Mouse (Mus musculus): ENCODE data around the gene Bmpr1b.

Bmpr1b gene

DNA sequence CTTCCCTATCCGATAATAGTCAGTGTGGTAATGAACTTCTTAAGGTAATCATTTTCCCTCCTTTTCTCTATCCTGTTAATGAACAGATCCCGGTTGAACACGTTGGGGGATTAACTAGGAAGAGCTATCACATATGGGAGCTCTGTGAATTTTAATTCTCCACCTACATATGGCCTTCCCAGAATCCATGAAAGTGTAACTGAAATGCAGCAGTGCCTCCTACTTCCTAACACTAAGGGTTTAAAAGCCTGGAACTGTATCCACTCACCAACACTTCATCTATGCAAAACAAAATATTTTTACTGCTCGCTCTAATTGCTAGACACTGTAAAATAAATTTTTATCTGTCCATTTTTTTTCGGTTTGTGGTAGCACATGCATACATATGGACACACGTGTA, 63.0 kb downstream of the Bmpr1b start:
- no peak for DNase-seq

DNA sequence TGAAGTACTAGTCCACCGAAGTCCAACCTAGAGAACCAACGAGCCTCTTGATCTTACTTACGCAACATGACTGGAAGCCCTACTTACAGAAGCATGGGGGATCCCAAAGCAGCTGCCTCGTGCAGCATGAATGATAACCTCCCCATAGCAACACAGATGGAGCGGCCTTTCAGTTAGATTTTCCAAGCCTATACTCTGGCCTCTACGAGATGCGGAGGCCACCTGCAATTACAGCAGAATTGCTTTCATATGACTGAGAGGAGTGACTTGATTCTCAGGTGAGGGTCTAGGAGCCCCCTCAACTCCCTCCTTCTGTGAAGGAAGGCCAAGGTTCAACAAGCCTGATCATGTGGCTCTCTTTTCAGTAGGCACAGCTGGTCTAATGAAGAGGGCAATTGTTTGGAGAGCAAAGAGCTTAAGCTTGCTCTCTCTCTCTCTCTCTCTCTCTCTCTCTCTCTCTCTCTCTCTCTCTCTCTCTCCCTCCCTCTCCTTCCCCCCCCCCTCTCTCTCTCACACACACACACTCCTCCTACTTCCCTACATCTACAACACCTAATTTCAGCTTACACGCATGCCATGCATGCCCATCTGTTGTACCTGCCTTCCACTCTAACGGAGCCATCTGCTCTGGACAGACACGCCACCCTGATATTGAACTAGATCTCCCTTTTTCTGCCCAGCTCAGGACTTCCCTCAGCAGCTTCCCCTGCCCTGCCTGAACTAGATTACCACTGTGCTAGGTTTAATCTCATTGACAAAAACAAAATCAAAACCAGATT, 65.0 kb downstream of the Bmpr1b start:
- DNase-seq: no peak

DNA sequence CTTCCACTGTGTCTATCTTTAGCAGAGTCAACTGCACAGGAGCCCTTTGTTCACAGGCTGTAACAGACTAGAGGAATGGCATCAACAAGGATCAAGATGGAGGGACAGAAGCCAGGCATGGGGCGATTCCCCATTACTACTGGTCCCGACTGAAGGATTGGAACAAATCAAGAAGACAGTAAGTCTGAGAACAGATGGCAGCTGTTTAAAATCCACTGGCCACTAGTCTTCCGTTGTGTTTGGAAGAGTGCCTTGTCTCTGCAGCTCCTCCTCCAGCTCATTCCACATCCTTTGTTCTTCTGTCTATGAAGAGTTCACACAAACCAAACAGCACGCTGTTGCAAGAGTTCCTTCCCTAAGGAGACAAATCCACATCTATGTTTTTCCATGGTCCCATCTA, 65.6 kb downstream of the Bmpr1b start:
- no peak for DNase-seq

DNA sequence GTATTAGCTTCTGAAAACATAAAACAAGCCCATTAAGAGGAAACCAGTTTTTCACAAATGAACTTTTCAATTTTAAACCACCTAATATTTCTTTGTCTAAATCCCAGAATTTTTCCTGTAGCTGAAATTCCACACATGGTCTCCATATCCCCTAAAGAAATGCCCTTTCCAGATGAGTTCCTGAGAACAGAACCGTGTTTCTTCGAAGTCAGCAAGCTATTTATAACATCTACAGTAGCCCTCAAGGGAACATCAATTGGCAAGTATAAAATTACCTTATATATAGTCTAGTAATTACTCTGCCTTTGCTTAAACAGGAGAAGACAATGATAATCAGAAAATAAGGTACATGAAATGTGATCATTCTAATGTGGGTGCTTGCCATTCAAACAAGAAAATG, 70.1 kb downstream of the Bmpr1b start:
- DNase-seq: no peak

DNA sequence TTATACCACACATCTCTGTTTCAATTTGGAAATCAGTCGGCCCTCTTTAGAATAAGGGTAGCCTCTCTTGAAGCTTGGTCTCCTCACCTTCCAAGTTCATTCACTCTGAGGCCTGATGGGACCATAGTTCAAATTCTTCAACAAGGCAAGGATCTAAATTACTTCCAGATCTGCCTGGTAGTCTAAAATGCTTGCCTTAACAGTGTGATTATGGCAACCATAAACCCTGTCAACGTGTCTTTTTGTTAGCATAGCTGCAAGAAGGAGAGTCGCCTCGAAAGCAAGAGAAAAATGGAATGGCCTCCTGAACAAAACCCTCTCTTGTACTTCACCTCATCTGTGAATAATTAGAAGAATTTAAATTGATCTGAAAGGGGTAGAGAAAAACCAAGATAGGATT, 75.2 kb downstream of the Bmpr1b start:
- no peak for DNase-seq

DNA sequence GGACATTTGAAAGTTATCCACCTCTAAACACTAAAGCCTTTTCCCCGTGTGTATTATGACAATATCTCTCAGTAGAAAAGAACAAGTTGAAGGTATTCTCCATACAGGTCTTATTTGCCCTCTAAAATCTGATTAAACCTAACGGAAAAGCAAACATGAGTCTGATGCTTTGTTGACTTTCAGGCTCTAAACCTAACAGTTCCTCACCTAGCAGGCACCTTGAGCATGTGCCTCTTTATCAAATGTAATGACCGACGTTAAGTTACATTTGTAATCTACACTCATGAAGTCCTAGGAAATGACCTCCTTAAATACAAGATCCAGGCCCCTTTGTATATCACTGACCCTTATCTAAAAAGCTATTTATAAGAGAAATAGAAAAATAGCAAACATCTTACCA, 79.5 kb downstream of the Bmpr1b start:
- DNase-seq: no peak

DNA sequence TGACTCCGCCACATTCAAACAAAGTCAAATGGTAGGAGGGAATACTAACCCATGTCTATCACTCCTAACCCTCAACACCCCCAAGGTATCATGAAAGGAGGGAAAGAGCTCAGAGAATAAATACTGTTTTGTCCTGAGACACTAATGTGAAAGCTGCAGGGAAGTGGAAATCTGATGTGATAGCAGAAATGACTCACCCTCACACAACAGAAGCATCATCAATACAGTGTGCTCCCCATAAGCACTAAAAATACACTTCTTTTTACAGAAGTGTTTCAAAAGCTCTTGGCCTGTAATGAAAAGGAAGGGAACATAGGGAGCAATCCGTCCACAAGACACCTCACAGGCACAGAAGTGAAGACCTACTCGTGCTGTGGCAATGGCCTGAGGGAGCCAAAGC, 83.3 kb downstream of the Bmpr1b start:
- no peak for DNase-seq

DNA sequence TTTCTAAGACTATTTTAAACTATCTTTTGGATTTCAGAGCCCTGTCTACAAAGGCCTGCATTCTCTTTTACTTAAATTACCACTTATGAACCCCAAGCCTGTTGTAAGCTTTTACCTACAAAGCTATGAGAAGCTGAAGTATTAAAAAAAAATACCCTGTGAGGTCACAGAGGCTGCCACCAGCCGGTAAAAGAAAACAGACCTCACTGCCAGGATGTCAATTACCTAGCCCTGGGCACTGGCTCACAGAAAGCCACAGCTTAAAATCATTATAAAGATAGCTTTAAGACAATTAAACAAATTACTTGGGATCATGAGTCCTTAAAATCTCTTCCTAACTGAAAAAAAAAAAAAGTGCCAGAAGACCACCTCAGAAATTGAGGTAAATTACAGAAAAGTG, 85.1 kb downstream of the Bmpr1b start:
- no peak for DNase-seq

DNA sequence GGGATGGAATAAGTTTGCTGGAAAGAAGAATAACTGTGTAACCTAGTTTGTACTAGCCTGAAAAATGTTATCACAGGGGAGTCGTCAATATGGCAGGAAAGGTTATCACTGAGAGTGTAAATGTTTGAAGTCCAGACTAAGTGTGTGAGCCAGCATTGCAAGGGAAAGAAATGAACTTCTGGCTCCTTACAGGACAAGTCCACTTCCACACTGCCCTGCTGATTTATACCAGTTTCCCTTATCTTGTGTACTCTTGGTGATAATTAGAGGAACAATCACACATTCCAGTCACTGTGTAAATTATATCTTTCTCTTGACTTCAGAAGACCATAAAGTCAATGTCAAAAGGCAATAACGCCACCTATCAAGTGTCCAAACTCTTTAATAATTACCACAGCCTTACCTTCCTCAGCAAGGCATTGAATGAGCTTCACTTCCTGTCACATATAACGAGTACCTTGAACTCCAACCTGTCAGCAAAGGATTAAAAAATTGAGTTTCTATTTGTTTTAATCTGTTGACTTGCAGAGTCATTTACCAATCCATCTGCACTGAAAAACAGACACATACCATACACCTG, 91.4 kb downstream of the Bmpr1b start:
- no peak for DNase-seq

DNA sequence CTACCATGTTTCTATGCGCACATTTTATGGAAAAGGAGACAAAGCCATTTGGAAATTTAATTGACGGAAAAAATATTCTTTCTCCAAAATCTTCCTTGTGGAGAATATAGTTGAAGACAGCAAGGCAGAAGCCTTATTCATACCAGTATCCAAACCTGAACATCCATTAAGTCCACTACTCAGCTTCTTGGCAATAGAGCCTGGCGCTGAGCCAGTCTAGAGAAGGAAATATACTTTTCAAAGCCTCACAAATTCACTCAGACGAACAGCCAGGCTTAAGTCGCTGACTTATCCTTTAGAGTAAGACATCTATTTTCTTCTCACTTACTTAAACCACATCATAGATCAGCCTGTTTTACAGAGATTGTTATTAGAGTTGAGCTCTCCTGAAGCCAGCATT, 97.6 kb downstream of the Bmpr1b start:
- DNase-seq: peak; percentile 8

DNA sequence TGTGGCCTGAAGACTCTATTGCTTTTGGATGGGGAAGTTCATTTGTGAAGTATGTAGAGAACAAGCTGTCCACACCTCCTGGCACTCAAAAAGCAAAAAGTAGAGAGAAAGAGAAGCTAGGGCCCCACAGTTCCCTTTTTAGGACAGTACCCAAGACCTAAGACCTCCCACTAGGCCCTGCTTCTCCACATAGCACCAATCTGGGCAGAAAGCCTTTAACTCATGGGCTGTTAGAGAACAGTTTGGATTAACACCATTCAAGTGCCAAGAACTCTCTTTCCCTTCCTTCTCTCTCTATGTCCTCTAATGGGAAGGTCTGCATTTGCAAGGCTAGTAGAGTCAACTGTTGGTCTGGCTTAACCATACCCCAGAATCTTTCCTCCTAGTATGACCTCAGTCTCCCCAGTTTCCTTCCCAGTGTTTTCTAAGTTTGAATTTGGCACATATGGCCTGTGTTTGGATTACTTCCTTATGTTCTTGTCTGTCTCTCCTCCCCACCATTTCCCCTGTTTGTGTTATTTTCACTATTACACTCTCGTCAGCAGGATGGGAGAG, 102.4 kb downstream of the Bmpr1b start:
- DNase-seq: no peak

DNA sequence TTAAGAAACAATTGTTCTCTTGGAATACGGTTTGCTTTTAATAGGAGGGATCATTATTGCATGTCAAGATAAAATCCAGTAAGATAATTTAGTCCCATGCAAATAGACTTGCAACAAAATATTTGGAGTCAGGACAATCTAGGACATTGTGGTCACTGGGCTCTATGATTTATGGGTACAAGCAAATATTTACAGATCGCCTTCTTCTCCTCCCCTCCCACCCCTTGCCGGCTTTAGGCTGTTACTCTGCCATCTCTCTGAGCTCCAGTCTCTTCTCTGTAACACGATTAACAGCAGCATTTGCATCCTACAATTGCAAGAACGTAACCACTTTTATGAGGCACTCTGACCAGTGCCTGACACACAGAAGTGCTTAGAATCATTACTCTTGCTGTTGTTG, 104.1 kb downstream of the Bmpr1b start:
- no peak for DNase-seq

DNA sequence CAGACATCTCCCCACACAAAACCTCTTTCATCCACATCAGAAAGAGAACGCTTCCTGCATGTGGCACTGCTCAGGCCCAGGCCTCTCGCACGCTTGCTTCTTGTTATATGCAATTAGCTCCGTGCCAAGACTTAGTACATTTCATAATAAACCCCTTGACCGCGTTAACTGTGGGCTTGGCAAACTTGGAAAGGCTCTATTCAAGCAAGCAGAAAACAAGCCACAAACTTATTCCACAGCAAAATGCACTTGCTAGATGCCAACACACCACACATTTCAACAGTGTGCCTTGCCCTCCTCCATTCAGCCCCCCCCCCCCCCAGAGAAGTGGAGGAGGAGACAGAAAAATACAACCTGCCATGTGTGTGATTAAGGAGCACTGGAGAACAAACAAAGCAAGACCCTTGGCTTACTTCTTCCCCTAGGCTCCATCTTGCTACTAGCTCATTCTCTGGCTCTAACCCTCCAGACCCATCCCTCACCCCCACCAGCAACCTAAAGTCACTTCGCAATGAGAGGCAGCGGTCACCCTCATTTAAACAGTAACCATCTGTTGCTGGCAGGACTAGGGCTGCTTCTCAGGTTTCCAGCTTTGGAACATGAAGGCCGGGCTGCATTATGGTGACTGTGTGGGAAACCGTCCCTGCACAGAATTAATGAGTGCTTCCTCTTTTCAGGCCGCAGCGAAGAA, 105.5 kb downstream of the Bmpr1b start:
- DNase-seq: no peak

DNA sequence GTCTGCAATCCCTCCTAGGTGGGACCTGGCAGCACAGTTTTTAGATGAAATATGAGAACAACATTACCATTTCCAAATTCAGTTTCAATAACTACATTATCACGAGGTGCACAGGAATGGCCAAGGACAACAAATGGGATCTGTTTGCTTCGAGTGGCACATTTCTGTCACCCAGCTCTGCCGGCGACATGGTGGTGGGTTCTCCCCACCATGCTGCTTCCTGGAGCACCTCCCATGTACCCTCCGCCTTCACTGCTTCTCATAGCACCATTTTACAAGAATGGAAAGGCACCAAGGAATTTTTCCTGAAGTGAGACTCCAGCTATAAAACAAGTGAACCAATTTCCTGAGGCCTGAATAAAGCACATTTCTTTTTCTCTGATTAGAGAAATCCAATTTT, 108.0 kb downstream of the Bmpr1b start:
- no peak for DNase-seq

DNA sequence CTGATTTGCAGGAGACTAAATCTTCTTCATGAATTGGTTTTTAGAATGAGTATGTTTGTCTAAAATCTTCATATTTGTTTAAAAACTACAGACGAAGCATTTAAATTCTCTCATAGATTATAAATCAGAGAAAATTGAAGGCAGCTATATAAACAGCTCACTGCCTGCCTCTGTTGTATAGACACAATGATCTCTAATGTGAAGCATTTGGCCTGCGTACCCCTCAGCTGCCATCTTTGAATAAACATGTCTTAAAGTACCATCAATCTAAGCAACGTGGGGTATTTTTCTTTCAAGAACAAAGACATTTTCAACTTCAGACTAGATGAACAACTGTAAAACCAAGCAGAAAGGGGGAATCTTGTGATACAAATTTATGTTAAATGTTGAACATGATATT, 109.3 kb downstream of the Bmpr1b start:
- DNase-seq: no peak

DNA sequence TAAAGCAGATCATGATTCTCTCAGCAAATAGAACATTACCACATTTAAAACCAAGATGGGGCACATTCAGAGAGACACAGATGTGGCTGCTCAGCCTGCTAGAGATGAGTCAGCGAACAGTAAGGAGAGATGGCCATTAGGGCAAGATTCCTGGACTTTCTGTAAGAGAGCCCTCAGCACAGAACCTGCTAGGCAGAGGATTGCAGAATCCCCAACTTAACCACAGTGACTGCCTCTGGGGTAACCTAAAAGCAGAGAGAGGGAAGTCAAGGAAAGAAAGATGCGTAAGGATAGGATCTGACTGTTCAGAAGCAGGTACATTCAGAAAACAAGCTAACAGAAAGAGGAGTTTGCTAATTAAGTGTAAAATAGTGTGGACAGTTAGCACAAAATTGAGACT, 118.5 kb downstream of the Bmpr1b start:
- DNase-seq: no peak

DNA sequence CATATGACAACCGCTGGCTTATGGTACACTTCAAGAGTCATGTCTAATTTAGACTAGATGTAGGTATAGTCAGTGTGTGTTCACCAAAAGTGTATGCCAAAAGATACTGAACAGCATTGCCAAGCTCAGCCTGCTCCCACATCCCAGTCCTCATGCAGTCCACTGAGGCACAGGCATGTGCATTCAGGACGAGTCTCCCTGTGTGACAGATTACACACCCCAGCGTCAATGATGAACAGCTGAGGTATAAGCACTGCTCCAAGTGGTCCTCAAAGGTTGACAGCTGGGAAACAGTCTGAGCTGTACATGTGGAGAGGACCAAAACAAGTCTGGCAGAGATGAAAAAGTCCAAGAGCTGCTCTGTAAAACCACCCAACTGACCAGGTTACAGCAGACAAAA, 119.6 kb downstream of the Bmpr1b start:
- DNase-seq: no peak

DNA sequence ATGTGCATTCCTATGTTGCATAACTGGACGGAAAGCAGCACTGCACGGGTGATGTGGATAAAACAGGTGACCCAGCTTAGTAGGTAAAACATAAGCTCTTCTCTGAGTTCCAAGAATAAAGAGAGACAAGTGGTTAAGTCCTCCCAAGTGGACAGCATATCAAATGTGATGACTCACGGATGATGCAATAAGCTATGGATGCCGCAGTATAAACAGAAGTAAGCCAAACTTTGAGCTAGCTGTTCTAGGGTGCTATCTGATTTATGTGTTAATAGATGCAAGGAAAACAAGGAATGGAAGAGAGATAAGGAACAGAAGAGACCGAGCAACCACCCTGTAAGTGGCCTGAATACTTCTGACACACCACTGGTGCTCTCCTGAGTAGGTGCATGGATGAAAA, 120.1 kb downstream of the Bmpr1b start:
- DNase-seq: no peak

DNA sequence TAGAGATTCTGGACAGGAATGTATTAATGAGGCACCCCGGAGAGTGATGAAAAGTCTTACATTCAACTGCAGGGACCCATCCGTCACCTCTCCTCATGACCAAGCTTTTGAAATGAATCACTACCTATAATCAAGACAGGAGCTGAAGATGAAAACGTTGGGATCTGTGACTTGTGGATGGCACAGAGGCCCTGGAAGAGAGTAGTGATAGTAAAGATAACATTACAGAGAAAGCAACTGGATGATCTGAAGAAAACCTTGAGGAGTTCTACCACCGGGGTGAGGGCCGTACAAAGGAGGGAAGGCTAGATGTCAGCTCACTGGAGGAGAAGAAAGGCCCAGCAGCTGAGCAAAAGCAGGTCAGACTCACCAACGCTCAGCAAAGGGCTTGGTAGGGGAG, 120.7 kb downstream of the Bmpr1b start:
- DNase-seq: no peak

DNA sequence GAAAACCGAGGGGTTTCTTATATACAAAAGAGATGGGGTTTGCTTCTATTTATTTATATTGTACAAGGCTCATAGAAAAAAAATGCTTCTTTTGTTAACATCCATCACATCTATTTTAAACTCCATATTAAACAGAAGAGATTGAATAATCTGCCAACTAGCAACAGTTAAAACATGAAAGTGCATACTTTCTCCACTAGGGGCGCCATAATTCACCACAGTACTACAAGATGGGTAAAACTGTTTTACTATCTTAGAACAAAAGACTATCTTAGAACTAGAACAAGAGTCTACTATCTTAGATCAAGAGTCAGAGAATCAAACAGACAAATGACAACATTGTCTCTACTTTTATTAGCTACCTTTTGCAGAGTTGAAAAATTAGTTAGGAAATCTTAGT, 125.8 kb downstream of the Bmpr1b start:
- DNase-seq: no peak

DNA sequence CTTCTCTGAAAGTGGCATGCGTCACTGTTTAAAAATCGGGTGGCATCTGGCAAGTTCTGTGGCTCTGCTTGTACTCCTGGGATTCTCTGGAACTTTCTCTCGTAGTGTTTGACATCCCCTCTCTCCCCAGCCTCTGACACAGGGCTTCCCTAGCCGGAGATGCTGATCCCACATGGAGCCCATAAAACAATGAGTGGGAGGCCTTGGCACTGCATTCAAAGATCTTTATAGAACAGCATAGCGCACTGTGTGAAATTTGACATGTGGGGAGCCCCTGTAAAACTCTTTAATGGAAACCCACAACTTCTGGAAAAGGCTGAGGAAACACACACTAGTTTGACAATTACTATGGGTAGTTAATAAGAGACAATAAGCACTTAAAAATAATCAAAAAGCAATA, 126.2 kb downstream of the Bmpr1b start:
- DNase-seq: no peak

DNA sequence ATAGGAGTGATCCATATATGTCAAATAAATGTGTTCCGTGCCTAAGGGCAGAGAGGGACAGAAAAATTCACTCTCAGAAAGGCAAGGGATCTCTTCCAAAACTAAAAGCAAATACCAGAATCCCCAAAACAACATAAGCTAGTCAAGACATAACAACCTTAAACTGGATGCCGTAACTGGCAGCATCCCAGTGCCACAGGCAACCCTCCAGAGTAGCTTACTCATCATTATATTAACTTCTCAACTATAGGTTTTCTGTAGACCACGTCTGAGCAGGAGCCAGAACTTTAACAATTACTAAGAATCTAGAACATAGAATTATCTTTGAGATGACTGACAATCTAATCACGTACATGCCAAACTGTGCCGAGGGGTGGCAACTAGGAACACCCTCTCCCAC, 128.9 kb downstream of the Bmpr1b start:
- peak; percentile 14 for DNase-seq

DNA sequence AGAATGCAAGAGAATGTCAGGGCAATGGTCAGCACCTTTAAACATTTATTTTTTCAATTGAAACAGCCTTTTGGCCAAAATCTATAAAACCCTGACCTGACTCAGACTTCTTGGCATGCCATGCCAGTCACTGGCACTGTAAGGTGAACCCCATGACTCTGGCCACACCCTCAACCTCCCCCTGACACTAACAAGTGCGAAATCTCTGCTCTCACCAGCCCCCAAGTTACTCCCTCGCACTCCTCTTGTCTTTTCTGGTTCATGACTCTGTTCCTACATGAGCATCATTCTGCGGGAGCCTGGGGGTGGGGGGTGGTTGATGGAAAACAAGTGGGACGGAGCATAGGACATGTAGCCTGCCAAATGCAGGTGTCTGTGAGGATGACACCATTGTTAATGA, 135.1 kb downstream of the Bmpr1b start:
- no peak for DNase-seq

DNA sequence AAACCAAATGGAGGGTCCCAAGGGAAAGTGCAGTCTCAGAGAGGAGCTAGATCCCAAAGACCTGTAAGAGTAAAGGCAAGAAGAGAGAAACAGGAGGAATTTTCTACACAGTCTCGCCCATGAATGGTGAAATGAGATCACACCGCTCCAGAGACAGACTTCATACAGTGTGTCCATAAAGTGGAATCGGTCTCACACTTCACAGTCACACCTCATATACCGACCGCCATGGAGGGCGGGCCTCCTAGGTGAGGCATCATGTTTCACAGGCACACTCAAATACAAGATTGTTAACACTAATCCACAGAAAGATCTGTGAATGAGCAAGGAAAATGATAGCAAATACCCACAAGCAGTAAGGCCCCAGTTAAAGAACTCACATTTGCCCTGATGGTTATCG, 149.5 kb downstream of the Bmpr1b start:
- DNase-seq: no peak
